Mouse (Mus musculus) midbrain, embryonic 14.5 days (tissue): Measurements from ENCODE around the gene Kazn. TPM values are rescaled to one million over a fixed set of nuclear protein-coding genes. Genes with fewer than 3 reads are reported as not detected.

Experiments used
- ATAC-seq: fragments of 200-750 bp; cut with Nextera tagmentation; 2 replicates; pipeline ENCODE4 v1.8.0; 2017; ENCODE audit warnings: moderate number of reproducible peaks, moderate library complexity; ENCODE audit not compliant: low FRiP score, low TSS enrichment
- DNase-seq: peaks from one replicate; pipeline ENCODE4 v3.0.0-alpha.2; 2015
- H3K27ac ChIP-seq: fragments of 300-500 bp; sonication (generic); replicated peaks from 2 replicates; pipeline ENCODE4 v1.5.1; 2014; ENCODE audit warnings: mild to moderate bottlenecking, low read depth, low read length, moderate library complexity
- H3K27me3 ChIP-seq: fragments of 300-500 bp; sonication (generic); 2 replicates; pipeline ENCODE4 v1.6.1; 2014; ENCODE audit warnings: low read length, control low read depth, mixed read lengths; ENCODE audit not compliant: control insufficient read depth, insufficient read depth
- H3K36me3 ChIP-seq: fragments of 300-500 bp; sonication (generic); 2 replicates; pipeline ENCODE4 v1.6.1; 2014; ENCODE audit warnings: low read length, control low read depth; ENCODE audit not compliant: control insufficient read depth, insufficient read depth
- H3K4me1 ChIP-seq: fragments of 300-500 bp; sonication (generic); 2 replicates; pipeline ENCODE4 v1.6.1; 2014; ENCODE audit warnings: mild to moderate bottlenecking, antibody characterized with exemption, low read length, control low read depth; ENCODE audit not compliant: control insufficient read depth, insufficient read depth
- H3K4me2 ChIP-seq: fragments of 300-500 bp; sonication (generic); 2 replicates; pipeline ENCODE4 v1.6.1; 2014; ENCODE audit warnings: mild to moderate bottlenecking, low read length, moderate library complexity
- H3K4me3 ChIP-seq: fragments of 300-500 bp; sonication (generic); replicated peaks from 2 replicates; pipeline ENCODE4 v1.5.1; 2014; ENCODE audit warnings: low read depth, low read length
- H3K9ac ChIP-seq: fragments of 300-500 bp; sonication (generic); replicated peaks from 2 replicates; pipeline ENCODE4 v1.6.1; 2014; ENCODE audit warnings: mild to moderate bottlenecking, low read length, moderate library complexity
- H3K9me3 ChIP-seq: fragments of 300-500 bp; sonication (generic); 2 replicates; pipeline ENCODE4 v1.6.1; 2016; ENCODE audit warnings: low read length, control low read depth, mixed read lengths; ENCODE audit not compliant: control insufficient read depth
- WGBS: fragments of 180-500 bp; shearing (Covaris S2); extraction: QIAGEN DNeasy Blood & Tissue Kit; methylation state at CpG from one replicate; pipeline ENCODE4 v1.1.7; 2014; 5-methylcytosine and 5-hydroxymethylcytosine counted together
- polyA plus RNA-seq: library from polyadenylated mRNA; unstranded; fragments of >200 nt; fragmentation: Nextera tagmentation; extraction: Ambion mirVana; gene quantifications from 2 replicates; pipeline ENCODE4 v1.2.1, GENCODE M21; 2014

Kazn gene
- 19.9 and 27.1 TPM in 2 replicates for polyA plus RNA-seq

DNA sequence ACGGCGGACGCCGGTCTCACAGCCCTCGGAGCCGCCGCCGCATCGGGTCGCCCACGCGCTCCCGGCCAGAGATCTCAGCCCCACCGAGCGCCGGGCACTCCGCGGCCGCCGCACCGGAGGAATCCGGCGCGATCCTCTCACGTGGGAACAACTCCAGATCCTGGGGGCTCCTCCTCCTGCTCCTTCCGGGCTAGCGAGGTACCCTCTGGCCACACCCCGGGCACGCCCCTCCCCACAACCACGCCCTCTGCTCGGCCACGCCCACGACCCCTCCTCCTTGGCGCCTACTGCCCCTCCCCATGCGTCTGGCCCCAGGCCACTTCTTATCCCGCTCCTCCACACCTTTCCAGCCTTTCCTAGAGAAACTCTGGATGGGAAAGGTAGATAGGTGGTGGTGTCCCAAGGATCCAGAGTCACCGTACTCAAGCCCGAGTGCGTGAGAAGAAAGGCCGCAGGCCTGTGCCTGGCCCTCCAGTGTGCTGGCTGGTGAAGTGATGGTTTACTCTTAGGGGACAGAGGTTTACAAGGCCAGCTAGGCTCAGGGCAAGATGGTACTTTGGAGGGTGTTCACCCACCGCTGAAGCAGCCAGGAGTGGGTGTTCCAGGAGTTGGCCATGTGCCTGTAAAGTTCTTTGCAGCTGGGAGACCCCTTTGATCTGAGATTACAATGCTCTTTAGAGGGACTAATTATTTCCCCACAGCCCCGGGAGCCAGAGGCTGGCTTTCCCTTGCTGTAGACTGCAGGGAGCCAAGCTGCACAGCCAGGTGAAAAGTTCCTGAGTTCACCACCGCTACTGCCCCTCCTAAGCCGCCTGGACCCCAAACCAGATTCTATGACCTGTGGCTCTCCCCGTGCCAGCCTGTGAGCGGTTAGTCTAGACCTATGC lies at the start of gene Kazn:
Gene Kazn (minus strand): TSS at position 162 of the 887 bp plus-strand sequence.
- Histone ChIP-seq H3K4me1 (peaks cover 19% of the 10 kb centered on the region), H3K36me3 (no peaks in the 10 kb centered on the region), H3K4me3 (peak within 1 kb of the TSS; percentile 57), H3K27ac (no peak within 1 kb of the TSS), H3K9ac (peak within 1 kb of the TSS; percentile 68), H3K9me3 (no peaks in the 10 kb centered on the region), H3K27me3 (peaks cover 7% of the 10 kb centered on the region; the same call in 1 of the 2 replicates), H3K4me2 (peak within 1 kb of the TSS; percentile 99)
- DNase-seq (peak; percentile 80), ATAC-seq (peak; percentile 76)
- whole genome bisulfite sequencing = 3% methylated on average over 45 of the region's 46 CpGs

DNA sequence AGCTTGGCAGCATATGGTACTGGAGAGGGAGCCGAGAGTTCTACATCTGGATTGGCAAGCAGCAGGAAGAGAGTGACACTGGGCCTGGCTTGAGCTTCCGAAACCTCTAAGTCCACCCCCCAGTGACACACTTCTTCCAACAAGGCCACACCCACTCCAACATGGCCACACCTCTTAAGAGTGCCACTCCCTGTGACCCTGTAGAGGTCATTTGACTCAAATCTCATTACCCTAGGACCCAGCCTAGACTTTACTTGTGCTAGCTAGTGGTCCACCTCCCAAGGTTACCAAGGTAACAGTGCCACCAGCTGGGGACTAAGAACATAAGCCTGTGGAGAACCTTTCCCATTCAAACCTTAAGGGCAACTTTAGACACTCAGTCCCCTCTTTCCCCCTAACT lies 46.3 kb upstream of the Kazn start:
- Histone ChIP-seq H3K4me3 (no peak overlapping the region), H3K36me3 (no peaks in the 10 kb centered on the region), H3K27ac (no peak overlapping the region), H3K9ac (no peak overlapping the region), H3K4me2 (no peak overlapping the region), H3K27me3 (no peaks in the 10 kb centered on the region), H3K9me3 (no peaks in the 10 kb centered on the region), H3K4me1 (0 out of 2 replicates have a peak, but pooled peaks cover 3% of the 10 kb centered on the region)
- DNase-seq (no peak), ATAC-seq (no peak)
- 86% methylated on average over 2 of the region's 2 CpGs for WGBS

DNA sequence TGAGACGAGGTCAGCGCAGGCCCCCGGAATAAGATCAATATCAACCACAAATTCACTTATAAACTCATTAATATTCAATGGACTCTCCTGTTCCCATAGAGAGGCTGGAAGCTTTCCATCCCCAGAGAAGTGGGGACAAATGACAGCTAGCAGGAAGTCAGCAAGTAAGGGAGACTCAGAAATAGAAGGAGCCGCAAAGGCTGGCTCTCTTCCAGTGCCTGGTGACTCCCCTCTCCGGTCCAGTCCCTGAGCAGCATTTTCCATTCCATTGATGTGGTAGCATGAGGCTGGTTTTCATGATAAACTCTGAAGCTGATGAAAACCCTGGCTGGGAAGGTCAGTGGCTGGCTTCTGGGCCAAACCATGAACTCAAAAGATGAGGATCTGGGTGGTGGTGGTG lies 44.7 kb upstream of the Kazn start:
- Histone ChIP-seq H3K9me3 (no peaks in the 10 kb centered on the region), H3K4me3 (no peak overlapping the region), H3K36me3 (no peaks in the 10 kb centered on the region), H3K4me2 (no peak overlapping the region), H3K27ac (no peak overlapping the region), H3K27me3 (no peaks in the 10 kb centered on the region), H3K4me1 (0 out of 2 replicates have a peak, but pooled peaks cover 3% of the 10 kb centered on the region), H3K9ac (no peak overlapping the region)
- DNase-seq (no peak), ATAC-seq (no peak)
- WGBS = 77% methylated on average over 5 of the region's 5 CpGs

DNA sequence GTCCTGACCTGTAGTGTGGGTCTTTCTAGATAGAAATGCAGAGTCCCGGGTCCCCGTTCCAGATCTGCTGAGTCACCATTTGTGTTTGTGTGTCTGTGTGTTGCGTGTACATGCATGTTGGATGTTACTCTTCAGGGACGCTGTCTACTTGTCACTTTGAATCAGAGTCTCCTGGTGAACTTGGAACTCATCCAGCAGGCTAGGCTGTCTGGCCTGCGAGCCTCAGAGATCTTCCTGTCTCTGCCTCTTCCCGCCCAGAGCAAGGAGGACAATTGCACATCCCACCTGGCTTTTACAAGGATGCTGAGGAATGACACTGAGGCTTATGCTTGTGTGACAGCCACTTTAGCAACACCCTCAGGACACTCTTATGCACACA lies 39.0 kb upstream of the Kazn start:
- Histone ChIP-seq H3K4me2 (no peak overlapping the region), H3K4me1 (0 out of 2 replicates have a peak, but pooled peaks cover 3% of the 10 kb centered on the region), H3K27ac (no peak overlapping the region), H3K36me3 (no peaks in the 10 kb centered on the region), H3K9me3 (no peaks in the 10 kb centered on the region), H3K4me3 (no peak overlapping the region), H3K9ac (no peak overlapping the region), H3K27me3 (no peaks in the 10 kb centered on the region)
- 87% methylated on average over 6 of the region's 6 CpGs for WGBS
- no peak for DNase-seq
- no peak for ATAC-seq

DNA sequence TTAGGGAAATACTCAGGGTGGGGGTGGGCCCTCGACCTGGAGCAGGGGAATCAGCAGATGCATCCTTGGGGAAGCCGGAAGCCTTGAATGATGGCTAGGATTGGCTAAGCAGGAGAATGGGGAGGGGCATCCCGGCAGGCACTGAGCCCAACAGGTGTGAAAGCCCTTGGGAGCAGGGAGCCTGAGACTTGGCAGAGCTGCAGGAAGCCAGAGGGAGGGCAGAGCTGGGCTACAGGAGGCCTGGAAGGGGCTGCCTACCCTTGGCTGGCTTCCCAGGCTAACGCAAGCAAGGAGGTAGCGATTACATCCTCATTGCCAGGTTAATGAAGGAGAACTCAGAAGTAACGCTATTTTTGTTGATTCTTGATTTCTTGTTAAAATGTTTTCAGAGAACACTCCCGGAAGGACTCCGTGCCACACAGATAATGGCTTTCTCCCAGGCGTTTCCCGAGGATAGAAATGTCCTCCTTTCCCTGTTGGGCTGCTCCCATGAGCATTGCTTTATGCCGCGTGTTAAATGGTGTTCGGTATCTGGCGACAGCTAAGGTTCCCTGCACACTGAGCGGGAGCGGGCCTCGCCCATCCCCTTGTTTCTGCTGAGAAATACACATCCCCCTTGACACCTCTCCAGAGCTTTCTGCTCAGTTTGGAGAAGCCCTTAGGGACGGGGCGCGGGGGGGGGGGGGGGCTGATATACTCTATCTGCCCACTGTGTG lies 38.4 kb upstream of the Kazn start:
- no peak overlapping the region for H3K4me3 ChIP-seq
- H3K9me3 ChIP-seq = no peaks in the 10 kb centered on the region
- DNase-seq (peak; percentile 62), ATAC-seq (no peak)
- H3K36me3 ChIP-seq = no peaks in the 10 kb centered on the region
- H3K4me2 ChIP-seq = no peak overlapping the region
- H3K27ac ChIP-seq = no peak overlapping the region
- no peak overlapping the region for H3K9ac ChIP-seq
- H3K27me3 ChIP-seq = no peaks in the 10 kb centered on the region
- H3K4me1 ChIP-seq = no peaks in the 10 kb centered on the region
- WGBS = 48% methylated on average over 20 of the region's 20 CpGs

DNA sequence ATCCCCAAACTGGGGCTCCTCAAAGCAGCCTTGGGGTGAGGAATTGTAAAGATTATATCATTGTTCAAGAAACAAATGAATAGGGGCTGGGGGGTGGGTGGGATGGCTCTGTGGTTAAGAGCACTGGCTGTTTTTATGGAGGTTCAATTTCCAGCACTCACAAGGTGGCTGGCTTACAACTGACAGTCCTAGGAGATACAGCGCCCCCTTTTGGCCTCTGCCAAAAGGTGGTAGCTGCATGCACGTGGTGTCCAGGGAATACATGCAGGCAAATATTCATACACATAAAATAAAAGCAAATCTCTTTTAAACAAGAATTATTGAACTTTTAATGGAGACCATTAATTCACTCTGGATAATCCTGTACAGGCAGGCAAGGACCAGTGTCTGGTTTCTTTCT lies 36.0 kb upstream of the Kazn start:
- Histone ChIP-seq H3K9ac (no peak overlapping the region), H3K9me3 (no peaks in the 10 kb centered on the region), H3K4me1 (no peaks in the 10 kb centered on the region), H3K4me3 (no peak overlapping the region), H3K4me2 (no peak overlapping the region), H3K36me3 (no peaks in the 10 kb centered on the region), H3K27me3 (no peaks in the 10 kb centered on the region), H3K27ac (0 out of 2 replicates have a peak overlapping the region, but pooled peaks have one; percentile 26)
- WGBS = 53% methylated on average over 2 of the region's 2 CpGs
- DNase-seq (peak; percentile 39), ATAC-seq (no peak)

DNA sequence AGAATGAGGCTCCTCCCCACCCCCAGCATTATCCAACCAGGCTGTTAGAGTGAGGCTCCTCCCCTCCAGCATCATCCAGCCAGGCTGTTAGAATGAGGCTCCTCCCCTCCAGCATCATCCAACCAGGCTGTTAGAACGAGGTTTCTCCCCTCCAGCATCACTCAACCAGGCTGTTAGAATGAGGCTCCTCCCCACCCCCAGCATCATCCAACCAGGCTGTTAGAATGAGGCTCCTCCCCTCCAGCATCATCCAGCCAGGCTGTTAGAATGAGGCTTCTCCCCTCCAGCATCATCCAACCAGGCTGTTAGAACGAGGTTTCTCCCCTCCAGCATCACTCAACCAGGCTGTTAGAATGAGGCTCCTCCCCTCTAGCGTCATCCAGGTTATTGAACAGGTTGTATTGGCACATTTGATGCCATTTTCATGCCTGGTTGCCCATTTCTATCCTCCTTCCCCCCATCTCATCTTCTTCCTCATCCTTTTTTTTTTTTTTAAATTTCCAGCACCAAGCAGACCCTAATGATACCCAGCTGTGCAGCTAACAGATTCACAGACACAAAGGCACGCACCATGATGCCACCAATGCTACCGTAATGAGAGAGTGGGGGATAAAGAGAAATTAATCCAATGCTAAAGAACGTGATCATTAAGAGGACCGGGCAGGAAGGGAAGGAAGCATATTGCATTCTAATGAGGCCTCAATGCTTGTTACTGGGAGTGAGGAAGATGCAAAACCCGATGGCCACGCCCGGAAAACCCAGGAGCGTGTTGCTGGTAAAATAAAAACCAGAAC lies 35.4 kb upstream of the Kazn start:
- Histone ChIP-seq H3K4me3 (no peak overlapping the region), H3K9me3 (no peaks in the 10 kb centered on the region), H3K4me1 (no peaks in the 10 kb centered on the region), H3K9ac (no peak overlapping the region), H3K36me3 (no peaks in the 10 kb centered on the region), H3K27ac (no peak overlapping the region), H3K4me2 (no peak overlapping the region), H3K27me3 (no peaks in the 10 kb centered on the region)
- DNase-seq = peak; percentile 31
- WGBS = 66% methylated on average over 11 of the region's 11 CpGs
- ATAC-seq = no peak

DNA sequence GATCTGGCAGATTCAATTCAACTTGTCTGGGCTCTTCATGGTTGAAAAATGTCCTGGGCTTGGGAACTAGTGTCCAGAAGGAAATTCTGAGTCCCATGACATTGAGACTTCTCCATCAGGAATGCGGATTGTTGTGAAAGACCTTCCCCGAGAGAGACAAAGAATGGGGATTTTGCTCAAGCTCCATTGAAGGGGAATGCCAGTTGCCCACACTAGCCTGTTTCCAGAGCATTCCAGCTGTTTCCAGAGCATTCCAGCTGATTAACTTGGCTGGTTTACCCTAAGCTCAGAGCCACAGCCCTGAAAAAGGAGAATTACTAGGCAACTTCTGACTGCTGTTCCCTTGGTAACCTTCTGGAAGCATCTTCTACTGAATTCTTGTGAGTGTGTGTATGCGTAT lies 32.3 kb upstream of the Kazn start:
- Histone ChIP-seq H3K4me1 (peaks cover 11% of the 10 kb centered on the region), H3K27me3 (no peaks in the 10 kb centered on the region), H3K27ac (no peak overlapping the region), H3K36me3 (no peaks in the 10 kb centered on the region), H3K4me2 (no peak overlapping the region), H3K9me3 (peaks cover 5% of the 10 kb centered on the region; the same call in 1 of the 2 replicates), H3K9ac (no peak overlapping the region), H3K4me3 (no peak overlapping the region)
- WGBS = 69% methylated on average over 3 of the region's 3 CpGs
- DNase-seq (no peak), ATAC-seq (no peak)
